In genomic region chr10:82780816-82781215, GRCm38 (mm10) we compare ENCODE assay signal across 26 mouse cellular contexts. TPM values are rescaled to one million over a fixed set of nuclear protein-coding genes. Genes with fewer than 3 reads are reported as not detected.
DNase-seq lines count a peak whose midpoint lies in the region; ATAC-seq and TF ChIP-seq lines count a peak whose summit lies in the region.
"Had no signal": no experiment of that assay in that cellular context is flagged by ENCODE, and none has a peak within 500 bp of the region (broad histone marks: within the 10 kb centered on the region; RNA-seq: fewer than 3 reads in every experiment).

No protein-coding gene starts in this region.

- TF ChIP-seq EP300 in MEL (IDR thresholded peaks at IDR 0.05; ENCODE audit: low read depth in 1 of 2, low read length in 2 of 2), result no peak

- H3K4me1 ChIP-seq in MEL (ENCODE audit: control insufficient read depth in 1 of 2, insufficient read depth in 2 of 2, low read length in 2 of 2), result peaks cover 20 to 27% of the 10 kb centered on the region in 2 experiments
- H3K4me1 ChIP-seq: embryonic facial prominence, embryonic 13.5 days; forebrain, embryonic 15.5 days; intestine, embryonic 15.5 days had no signal

- peak; percentile 44 for ATAC-seq in inflammation-experienced regulatory T-cells, adult 6 months
- ATAC-seq: forebrain, embryonic 15.5 days; hindbrain, postnatal 0 days; intestine, embryonic 15.5 days had no signal

- H3K27ac ChIP-seq in MEL (ENCODE audit: control insufficient read depth, low read depth, low read length), result peak overlapping the region; percentile 48
- H3K27ac ChIP-seq: embryonic facial prominence, embryonic 10.5 days; embryonic facial prominence, embryonic 13.5 days; forebrain, embryonic 12.5 days; forebrain, embryonic 15.5 days; heart, embryonic 13.5 days; hindbrain, embryonic 14.5 days; hindbrain, postnatal 0 days; intestine, embryonic 15.5 days had no signal

- TF ChIP-seq POLR2A in MEL (IDR thresholded peaks at IDR 0.05; ENCODE audit: control insufficient read depth in 1 of 2, insufficient read depth in 1 of 2, low read depth in 1 of 2, low read length in 2 of 2, poor library complexity in 1 of 2), result no peak

- H3K9me3 ChIP-seq in MEL (replicated peaks; ENCODE audit: insufficient read depth, low read length), result no peaks in the 10 kb centered on the region
- H3K9me3 ChIP-seq: embryonic facial prominence, embryonic 10.5 days; embryonic facial prominence, embryonic 13.5 days; forebrain, embryonic 12.5 days; forebrain, embryonic 15.5 days; heart, embryonic 13.5 days; intestine, embryonic 15.5 days had no signal

- no peaks in the 10 kb centered on the region for H3K79me2 ChIP-seq in MEL (ENCODE audit: control insufficient read depth, insufficient read depth, low read length, poor library complexity)

- no peak overlapping the region for H3K9ac ChIP-seq in MEL (ENCODE audit: control insufficient read depth, low read depth, low read length, poor library complexity, severe bottlenecking)
- H3K9ac ChIP-seq: embryonic facial prominence, embryonic 13.5 days; forebrain, embryonic 12.5 days; forebrain, embryonic 15.5 days; heart, embryonic 13.5 days; hindbrain, embryonic 14.5 days; intestine, embryonic 15.5 days had no signal

- no peaks in the 10 kb centered on the region for H3K27me3 ChIP-seq in MEL (ENCODE audit: control insufficient read depth in 1 of 2, insufficient read depth in 2 of 2, low read length in 2 of 2)
- H3K27me3 ChIP-seq: embryonic facial prominence, embryonic 13.5 days; forebrain, embryonic 12.5 days; forebrain, embryonic 15.5 days; heart, embryonic 13.5 days; intestine, embryonic 15.5 days had no signal

- peak; percentile 25 for DNase-seq in CD4-positive, CD25-positive, alpha-beta regulatory T cell, adult 2 months (ENCODE audit: low read depth, low spot score)
- no peak for DNase-seq in MEL (ENCODE audit: low read depth, low spot score)
- DNase-seq in thymus, adult 18-20 months, result no peak
- no peak for DNase-seq in adipocyte (ENCODE audit: low spot score)
- no peak for DNase-seq in right cerebral cortex, postnatal 36 days (ENCODE audit: low spot score in 2 of 2)
- DNase-seq: adrenal gland, adult 2 months; adrenal gland, postnatal 14 days; cerebellum, adult 11 months; cerebellum, adult 2 months; cerebellum, adult 9-11 months; cerebellum, postnatal 36 days; embryo, embryonic 11 days; gastrocnemius, postnatal 25 days; heart, adult 18-20 months; heart, postnatal 14 days; heart, postnatal 4 days had no signal

- no peak for TF ChIP-seq CTCF in MEL (IDR thresholded peaks at IDR 0.05 in 2 of 3, conservative IDR thresholded peaks at IDR 0.05 in 1 of 3; ENCODE audit: control insufficient read depth in 1 of 3, insufficient read depth in 1 of 3, low read depth in 2 of 3, low read length in 3 of 3, poor library complexity in 1 of 3, severe bottlenecking in 1 of 3)

- no peak for TF ChIP-seq RAD21 in MEL (IDR thresholded peaks at IDR 0.05; ENCODE audit: low read depth, low read length)

- no peak overlapping the region for H3K4me3 ChIP-seq in MEL (ENCODE audit: control insufficient read depth in 1 of 2, insufficient read depth in 1 of 2, low read depth in 2 of 2, low read length in 2 of 2)
- H3K4me3 ChIP-seq: embryonic facial prominence, embryonic 10.5 days; embryonic facial prominence, embryonic 13.5 days; erythroblast, embryonic 14.5 days; forebrain, embryonic 12.5 days; forebrain, embryonic 15.5 days; heart, embryonic 13.5 days; intestine, embryonic 15.5 days had no signal

- peaks cover 0 to 29% of the 10 kb centered on the region in 2 experiments; a peak in 2 of 4 replicates for H3K36me3 ChIP-seq in MEL (ENCODE audit: control insufficient read depth in 1 of 2, insufficient read depth in 2 of 2, low read length in 2 of 2)
- H3K36me3 ChIP-seq: embryonic facial prominence, embryonic 10.5 days; embryonic facial prominence, embryonic 13.5 days; forebrain, embryonic 12.5 days; forebrain, embryonic 15.5 days; heart, embryonic 13.5 days; intestine, embryonic 15.5 days had no signal

TF ChIP-seq in MEL, 35 proteins besides CTCF, POLR2A, EP300 and RAD21:
- TF ChIP-seq SIN3A (IDR thresholded peaks at IDR 0.05; ENCODE audit: low read length) (0 out of 2 replicates have a peak, but pooled peaks have one; percentile 8), MAFK (IDR thresholded peaks at IDR 0.05; ENCODE audit: borderline replicate concordance, low read depth, low read length) (no peak)

RNA-seq across cellular contexts. Expression of gene Nfyb, which starts 16.9 kb away (rescaled TPM):
- 27.3 and 32.6 TPM in 2 replicates for total RNA-seq in MEL (2012; rRNA removed)
- polyA plus RNA-seq in MEL (2012; ENCODE audit: insufficient read depth in 1 of 2, insufficient read length in 2 of 2, low read depth in 1 of 2, low replicate concordance in 2 of 2, missing spikeins in 1 of 2), result 10 to 100 TPM in 1 of 2 experiments, not detected in 1; 38.3 TPM
- polyA plus RNA-seq in inflammation-experienced regulatory T-cells, adult 6 months (2017; shearing (Covaris generic)), result 100 to 1,000 TPM in 1 of 3 experiments, 10 to 100 TPM in 2; 73.0 to 117 (median 87.5) TPM

RNA-seq across cellular contexts. Expression of gene Txnrd1, which starts 52.9 kb away (rescaled TPM):
- 91.6 and 102 TPM in 2 replicates for total RNA-seq in MEL (2012; rRNA removed)
- 100 to 1,000 TPM in 1 of 2 experiments, not detected in 1; 127 TPM for polyA plus RNA-seq in MEL (2012; ENCODE audit: insufficient read depth in 1 of 2, insufficient read length in 2 of 2, low read depth in 1 of 2, low replicate concordance in 2 of 2, missing spikeins in 1 of 2)
- polyA plus RNA-seq in inflammation-experienced regulatory T-cells, adult 6 months (2017; shearing (Covaris generic)), result 10 to 100 TPM; 17.4 to 35.2 (median 18.9) TPM
